Mouse (Mus musculus) kidney, postnatal 4 days (tissue): Measurements from ENCODE around the gene Disc1.

ENCODE experiments used
- DNase-seq, 2 experiments: peaks; one replicate each; pipeline ENCODE4 v3.0.0; 2021; ENCODE audit warnings: mixed read lengths in 2 of 2

Gene Disc1

GRCm38 (mm10) chr8:125067596-125067960 is 13.6 kb downstream of the Disc1 start:
- peak; percentile 67 to 75 for DNase-seq

- no peak for DNase-seq
Observed at GRCm38 (mm10) chr8:125068146-125068905, 14.3 kb downstream of the Disc1 start.

GRCm38 (mm10) chr8:125069304-125069703 is 15.3 kb downstream of the Disc1 start:
- no peak for DNase-seq

GRCm38 (mm10) chr8:125069733-125070132 is 15.7 kb downstream of the Disc1 start:
- DNase-seq: no peak

- no peak for DNase-seq
Observed at GRCm38 (mm10) chr8:125074141-125074540, 20.1 kb downstream of the Disc1 start.

GRCm38 (mm10) chr8:125074581-125074980 is 20.6 kb downstream of the Disc1 start:
- DNase-seq: no peak

GRCm38 (mm10) chr8:125075389-125075788 is 21.4 kb downstream of the Disc1 start:
- DNase-seq: no peak

GRCm38 (mm10) chr8:125077326-125077725 is 23.3 kb downstream of the Disc1 start:
- no peak for DNase-seq

- no peak for DNase-seq
Observed at GRCm38 (mm10) chr8:125078771-125079384, 24.9 kb downstream of the Disc1 start.

- no peak for DNase-seq
Observed at GRCm38 (mm10) chr8:125080388-125081344, 26.7 kb downstream of the Disc1 start.

- peak; percentile 68 to 76 for DNase-seq
Observed at GRCm38 (mm10) chr8:125083746-125084145, 29.8 kb downstream of the Disc1 start.

- no peak for DNase-seq
Observed at GRCm38 (mm10) chr8:125084523-125084922, 30.5 kb downstream of the Disc1 start.

- DNase-seq: peak; percentile 67 to 78
Observed at GRCm38 (mm10) chr8:125090889-125091740, 37.1 kb downstream of the Disc1 start.

- DNase-seq: no peak
Observed at GRCm38 (mm10) chr8:125097140-125097539, 43.1 kb downstream of the Disc1 start.

GRCm38 (mm10) chr8:125098050-125098449 is 44.1 kb downstream of the Disc1 start:
- no peak for DNase-seq

GRCm38 (mm10) chr8:125102303-125102702 is 48.3 kb downstream of the Disc1 start:
- DNase-seq: no peak

- DNase-seq: peak; percentile 26 to 53
Observed at GRCm38 (mm10) chr8:125113171-125113570, 59.2 kb downstream of the Disc1 start.

- no peak for DNase-seq
Observed at GRCm38 (mm10) chr8:125113831-125114230, 59.8 kb downstream of the Disc1 start.

- DNase-seq: no peak
Observed at GRCm38 (mm10) chr8:125115321-125115720, 61.3 kb downstream of the Disc1 start.

GRCm38 (mm10) chr8:125116616-125117015 is 62.6 kb downstream of the Disc1 start:
- DNase-seq: peak; percentile 79

- no peak for DNase-seq
Observed at GRCm38 (mm10) chr8:125126482-125126881, 72.5 kb downstream of the Disc1 start.

- DNase-seq: no peak
Observed at GRCm38 (mm10) chr8:125127621-125128020, 73.6 kb downstream of the Disc1 start.
